Mouse (Mus musculus): Measurements from ENCODE around the gene Aanat. TPM values are rescaled to one million over a fixed set of nuclear protein-coding genes. Genes with fewer than 3 reads are reported as not detected.
"Not testable (repeated sequence)": the region's sequence is repeated elsewhere in the genome, so short reads cannot be mapped to it uniquely, and the experiment has no call there.

Aanat gene
- polyA plus RNA-seq, 3 experiments from 2014 or later, result not detected

DNA sequence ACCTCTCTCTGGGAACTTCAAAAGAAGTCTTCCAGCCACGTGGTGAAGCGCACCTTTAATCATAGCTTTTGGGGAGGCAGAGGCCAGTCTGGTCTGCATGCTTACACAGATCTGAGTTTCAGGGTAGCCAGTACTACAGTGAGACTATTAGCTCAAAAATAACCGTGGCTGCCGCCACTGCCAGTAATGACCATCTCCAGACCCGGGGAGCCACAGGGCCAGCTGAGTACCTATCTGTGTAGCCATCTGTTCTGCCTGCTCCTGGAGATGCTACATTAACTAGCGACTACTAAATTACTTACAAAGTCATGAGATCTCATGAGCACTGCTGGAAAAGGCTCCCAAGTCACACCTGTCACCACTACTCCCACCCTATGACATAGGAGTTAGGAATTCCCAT is 11.2 kb upstream of the Aanat start:
- ATAC-seq, result no peak

DNA sequence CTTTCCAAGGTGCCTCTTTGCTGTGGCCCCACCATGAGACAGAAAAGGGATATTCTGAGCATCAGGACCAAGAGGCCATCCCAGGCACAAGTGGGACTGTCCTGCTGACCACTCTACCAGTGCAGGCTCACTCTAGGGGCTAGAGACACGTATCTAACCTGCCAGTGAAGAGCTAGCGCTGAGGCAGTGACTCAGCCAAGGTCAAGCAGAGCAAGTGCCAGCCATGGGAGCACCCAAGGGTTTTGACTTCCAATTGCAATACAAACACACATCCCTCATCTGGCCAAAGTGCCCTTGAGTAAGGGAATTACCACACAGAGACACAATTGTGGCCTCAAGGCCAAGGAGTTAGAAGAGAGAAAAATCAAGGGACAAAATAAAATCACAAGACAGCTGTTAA is 10.8 kb upstream of the Aanat start:
- ATAC-seq, result no peak

DNA sequence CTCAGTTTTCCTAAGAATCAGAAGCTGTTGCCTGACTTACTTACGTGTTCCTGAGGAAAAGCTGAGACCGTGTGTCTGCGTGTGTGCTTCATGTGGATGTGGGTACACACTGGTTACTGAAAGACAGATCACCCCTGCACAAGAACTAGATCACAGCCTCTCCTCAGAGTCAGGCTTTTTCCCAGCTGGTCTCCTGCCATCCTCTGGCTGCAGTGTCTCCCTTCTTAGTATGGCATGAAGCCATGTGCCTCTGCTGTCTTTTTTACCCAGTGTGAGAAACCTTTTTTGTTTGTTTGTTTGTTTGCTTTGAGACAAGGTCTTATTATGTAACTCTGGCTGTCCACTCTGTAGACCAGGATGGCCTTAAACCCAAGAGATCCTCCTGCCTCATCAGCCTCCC is 7.0 kb upstream of the Aanat start:
- ATAC-seq, result no peak

DNA sequence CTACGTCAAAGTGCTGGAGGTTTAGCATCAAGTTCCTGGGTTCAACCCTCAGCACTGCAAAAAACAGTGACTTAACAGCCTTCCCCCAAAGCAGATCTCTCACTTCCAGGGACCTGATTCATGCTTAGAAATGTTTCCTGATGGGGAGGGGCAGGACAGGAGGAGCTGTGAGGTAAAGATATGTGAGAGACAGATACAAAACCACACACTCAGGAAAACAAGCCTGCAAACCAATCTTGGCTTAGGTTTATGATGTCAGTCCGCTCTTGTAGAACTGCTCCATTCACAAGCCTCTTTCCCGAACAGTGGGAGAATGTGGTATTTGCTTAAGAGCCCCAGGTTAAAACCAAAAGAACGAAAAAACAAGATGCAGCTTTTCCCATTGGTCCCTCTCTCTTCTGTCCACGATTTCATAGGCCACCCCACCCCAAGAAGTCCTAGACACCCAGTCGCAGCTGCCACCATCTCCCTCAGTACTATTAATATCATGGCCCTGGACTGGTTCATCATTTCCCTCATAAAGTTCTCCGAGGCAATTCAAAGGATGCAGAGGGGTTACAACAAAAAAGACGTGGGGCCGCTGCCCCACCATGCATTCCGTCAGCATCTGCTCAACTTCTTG is 6.1 kb upstream of the Aanat start:
- no peak for ATAC-seq

DNA sequence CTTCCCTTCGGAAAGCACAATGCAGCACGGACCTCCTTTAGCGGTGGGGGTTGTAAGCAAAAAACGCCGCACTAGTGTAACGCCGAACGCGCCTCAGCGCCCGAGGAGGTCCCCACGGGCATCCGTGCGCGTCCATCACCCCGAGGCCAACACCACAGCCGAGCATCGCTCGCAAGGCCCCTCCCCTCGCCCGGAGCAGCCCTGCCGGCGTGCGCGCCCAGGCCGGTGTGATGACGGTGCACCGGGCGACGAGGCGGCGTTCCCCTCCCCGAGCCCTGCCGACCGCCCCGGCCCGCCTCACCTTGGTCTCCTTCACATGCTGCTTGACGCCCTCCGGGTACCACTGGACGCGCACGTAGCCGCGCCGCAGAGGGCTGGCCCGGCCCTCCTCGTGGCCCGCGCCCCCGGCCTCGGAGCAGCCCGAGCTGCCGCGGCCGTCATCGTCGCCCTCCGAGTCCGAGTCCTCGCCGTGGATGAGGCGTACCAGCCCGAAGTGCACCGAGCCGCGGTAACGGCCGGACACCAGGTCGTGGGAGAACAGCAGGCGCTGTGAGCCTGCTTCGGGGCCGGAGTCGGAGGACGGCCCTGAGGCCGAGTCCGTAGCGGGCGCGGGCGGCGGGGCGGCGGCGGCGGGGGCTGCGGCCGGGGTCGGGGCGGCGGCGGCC is 5.4 kb upstream of the Aanat start:
- peak; percentile 69 for ATAC-seq

DNA sequence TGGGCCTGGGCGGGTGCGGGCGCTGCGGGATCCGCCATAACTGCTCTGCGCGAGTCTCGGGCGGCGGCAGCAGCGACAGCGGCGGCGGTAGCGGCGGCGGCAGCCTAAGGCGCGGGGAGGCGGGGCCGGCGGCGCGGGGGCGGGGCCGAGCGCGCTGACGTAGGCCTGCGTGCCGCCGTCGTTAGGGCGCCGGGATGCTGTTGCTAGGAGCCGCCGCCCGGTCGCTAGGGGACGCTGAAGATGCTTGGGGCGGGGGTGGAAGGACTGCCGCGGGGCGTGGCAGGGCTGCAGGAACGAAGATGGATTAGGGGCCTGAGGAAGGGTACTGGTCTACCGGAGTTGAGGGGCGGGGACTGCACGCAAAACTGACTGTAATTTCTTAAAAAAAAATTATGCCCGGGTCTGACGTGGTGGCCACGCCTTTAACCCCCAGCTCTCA is 4.8 kb upstream of the Aanat start, which contains the start of gene Ube2o:
Ube2o (minus strand) TSS at position 72 of the 439 bp plus-strand sequence.
- ATAC-seq, result peak; percentile 91

DNA sequence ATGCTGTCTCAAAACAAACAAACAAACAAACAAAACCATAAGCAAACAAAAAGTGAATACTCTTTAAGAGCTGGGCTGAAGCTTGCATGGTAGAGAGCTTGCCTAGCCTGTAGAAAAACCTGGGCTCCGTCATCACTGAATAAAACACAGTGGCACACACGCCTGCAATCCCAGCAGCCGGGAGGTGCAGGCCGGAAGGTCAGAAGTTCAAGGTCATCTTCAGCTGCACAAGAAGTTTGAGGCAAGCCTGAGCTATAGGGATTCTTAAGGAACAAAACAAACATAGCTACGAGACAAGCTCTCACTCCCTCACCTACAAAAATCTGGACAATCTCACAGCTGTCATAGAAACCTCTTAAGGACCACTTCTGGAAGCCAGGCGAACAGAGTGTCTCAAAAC is 550 bp upstream of the Aanat start:
- ATAC-seq, result no peak

DNA sequence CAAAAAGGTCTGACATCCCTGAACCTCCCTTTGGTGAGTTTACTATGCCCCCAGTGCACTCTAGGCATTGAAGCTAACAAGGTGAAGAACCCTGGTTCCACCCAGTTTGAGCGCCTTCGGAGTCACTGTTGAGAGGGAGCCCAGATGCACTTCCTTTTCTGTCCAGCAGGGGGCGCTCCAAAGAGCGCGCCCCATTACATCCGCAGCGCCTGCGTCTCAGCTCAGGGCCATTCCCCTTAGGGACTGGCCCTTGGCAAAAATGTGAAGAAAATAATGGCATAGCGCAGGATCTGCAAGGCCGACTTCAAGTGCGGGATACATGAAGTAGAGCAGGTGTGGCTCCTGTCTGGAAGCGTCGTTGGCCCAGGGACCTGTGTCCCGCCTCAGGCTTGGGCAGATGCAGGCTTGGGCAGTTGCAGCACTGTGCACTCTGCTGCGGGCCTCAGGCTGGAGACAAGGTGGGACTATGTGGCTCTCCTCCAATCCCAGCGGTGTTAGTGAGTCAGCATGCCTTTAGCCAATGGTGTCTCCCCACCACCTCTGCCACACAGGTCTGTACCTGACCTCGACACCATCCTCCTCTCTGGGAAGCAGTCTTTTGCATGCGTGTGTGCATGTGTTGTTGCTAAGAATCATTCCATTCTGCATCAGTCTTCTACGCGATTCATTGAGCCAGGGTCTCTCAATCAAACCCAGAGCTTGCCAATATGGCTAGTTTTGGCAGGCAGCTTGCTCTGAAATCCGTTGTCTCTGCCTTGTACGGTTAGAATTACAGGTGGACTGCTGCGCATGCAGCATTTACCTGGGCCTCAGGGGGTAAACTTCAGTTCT is 784 bp downstream of the Aanat start:
- peak; percentile 64 for ATAC-seq

DNA sequence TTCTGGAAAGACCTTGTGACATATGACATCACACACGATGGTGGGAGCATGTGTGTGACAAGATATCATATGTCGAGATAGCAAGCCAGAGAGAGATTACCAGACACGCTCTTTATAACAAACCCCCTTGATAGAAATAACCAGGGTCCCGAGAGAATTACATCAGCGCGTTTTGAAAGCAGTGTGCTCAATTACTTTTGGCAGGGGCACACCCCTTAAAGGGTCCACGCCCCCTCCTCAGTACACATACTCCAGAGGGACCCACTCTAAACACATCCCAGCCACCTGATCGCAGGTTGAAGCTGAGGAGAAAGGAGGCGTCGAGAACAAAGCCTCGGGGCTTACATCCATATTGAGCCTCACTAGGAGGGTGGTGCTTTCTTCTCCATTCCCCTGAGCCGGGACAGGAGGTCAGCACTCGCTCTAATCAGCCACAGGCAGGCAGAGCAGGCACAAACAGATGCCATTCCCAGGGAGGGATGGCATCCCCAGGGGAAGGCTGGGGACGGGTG is 2.8 kb downstream of the Aanat start:
- no peak for ATAC-seq

DNA sequence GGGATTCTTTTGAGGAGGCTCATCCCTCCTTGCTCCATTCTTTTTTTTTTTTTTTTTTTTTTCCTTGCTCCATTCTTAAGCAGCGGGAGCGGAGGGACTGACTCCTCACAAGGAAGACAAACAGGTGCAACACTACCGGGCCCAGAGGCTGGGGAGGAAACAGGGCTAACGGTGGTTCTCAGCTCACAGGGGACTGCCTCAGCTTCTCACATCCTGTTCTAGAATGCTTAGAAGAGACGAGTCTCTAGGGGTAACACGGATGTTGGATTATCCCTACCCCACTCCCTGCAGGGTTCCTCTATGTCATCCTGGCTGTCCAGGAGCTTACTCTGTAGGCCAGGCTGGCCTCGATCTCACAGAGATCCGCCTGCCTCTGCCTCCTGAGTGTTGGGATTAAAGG is 3.3 kb downstream of the Aanat start:
- ATAC-seq, result no peak

DNA sequence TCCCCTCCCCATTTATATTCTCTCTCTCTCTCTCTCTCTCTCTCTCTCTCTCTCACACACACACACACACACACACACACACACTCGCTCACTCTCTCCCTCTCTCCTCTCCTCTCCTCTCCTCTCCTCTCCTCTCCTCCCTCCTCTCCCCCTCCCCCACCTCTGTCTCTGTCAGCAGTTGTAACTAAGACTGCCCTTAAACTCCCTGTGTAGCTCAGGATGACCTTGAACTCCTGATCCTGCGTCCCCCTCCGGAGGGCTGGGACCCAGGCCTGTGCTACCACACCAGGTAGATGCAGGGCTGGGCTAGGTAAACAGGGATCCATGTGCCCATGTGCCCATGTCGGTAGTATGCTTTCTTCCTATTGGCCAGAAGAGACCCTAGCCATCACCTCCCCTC is 5.4 kb downstream of the Aanat start:
- no peak for ATAC-seq

DNA sequence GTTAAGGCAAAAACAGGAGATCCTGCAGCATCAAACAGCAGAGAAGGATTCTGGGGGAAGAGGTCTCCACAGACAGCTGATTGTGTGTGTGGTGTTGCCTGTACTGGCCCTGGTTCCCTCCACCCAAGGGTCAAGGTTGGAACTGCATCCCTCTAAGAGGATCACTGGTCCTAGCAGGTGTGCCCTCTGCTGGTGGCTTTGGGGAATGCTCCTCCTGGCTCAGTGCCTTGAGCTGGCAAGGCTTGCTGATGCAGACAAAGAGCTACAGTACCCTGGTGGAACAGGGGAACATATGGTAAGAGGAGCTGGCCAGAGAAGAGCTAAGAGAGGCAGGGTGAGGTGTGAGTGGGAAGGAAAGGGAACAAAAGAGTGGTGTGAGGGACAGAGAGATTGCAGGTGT is 6.2 kb downstream of the Aanat start:
- ATAC-seq, result peak; percentile 72

DNA sequence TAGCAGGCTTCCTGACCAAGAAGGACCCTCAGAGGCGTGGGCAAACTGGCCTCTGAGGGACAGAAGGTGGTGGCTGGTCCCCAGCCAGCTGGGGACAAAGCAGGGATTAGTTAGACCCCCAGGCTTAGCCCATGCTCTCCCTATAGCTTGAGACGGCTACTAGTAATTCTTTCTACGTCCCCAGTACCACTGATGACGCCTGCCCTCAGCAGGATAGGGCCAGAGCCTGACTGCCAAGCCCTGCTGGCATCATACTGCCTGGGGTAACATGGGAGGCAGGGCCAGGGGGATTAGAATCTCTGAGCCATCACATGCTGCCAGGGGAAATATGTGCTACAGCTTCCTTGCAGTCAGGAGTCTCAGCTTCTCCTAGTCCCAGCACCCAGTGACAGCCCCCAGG is 7.1 kb downstream of the Aanat start:
- ATAC-seq, result no peak

DNA sequence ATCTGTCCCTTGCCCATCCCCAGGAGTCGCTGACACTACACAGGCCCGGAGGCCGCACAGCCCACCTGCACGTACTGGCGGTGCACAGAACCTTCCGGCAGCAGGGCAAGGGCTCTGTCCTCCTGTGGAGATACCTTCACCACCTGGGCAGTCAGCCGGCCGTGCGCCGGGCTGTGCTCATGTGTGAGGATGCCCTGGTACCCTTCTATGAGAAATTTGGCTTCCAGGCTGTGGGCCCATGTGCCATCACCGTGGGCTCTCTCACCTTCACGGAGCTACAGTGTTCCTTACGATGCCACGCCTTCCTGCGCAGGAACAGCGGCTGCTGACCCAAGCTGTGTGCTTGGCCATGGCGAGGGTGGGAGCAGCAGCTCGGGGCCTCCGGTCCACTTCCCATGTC is 10.5 kb downstream of the Aanat start:
- ATAC-seq, result no peak

DNA sequence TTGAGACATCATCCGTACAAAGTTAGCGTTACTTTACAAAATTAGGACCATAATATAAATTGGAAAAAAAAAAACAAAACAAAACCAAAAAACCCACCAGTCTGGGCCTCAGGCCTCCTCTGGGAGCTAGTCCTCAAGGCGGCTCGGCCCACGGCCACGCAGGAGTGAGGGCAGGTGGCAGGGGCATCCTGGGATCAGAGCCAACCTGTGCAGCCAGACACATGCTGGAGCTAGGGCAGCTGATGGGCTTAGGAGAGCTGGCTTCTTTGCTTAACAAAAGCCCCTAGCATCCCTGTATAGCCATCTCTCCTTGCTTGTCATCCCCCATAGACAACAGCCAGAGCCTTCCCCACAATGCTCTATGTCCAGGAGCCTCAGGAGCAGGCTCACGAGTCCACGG is 12.0 kb downstream of the Aanat start:
- no peak for ATAC-seq

DNA sequence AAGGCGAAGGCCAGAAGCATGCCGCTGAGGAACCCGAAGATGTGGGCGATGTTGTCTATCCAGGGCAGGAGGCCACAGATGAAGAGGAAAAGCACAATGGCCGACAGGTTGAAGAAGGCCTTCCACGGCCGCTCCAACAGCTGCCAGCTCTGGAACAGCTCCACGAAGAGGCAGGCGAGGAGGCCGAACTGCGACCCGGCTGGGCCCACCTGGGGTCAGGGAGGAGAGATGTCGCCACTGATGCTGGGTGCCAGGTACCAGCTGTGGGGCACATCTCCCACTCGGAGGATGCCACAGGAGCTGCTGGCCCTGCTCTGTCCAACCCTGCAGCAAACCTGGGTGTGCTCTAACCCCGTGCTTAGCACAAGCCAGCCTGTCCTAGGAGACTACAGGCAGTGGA is 13.0 kb downstream of the Aanat start:
- ATAC-seq, result no peak

DNA sequence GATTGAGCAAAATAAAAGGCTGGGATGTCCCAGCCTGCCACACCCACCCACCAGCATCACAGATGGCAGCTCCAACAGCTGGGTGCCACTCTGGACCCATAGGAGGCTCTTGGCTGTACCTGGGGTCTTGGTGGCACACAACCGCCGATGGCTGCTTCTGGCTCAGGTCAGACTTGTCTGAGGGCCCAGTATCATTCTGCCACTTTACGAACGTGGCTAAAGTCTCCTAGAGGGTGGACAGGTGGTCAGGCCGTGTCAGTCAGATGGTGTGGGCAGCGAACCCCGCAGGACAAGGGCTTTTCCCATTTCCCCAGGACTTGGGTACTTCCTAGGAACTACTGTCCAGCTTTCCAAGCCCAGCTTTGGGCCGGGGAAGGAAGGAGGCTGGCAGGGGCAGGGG is 14.9 kb downstream of the Aanat start:
- no peak for ATAC-seq

DNA sequence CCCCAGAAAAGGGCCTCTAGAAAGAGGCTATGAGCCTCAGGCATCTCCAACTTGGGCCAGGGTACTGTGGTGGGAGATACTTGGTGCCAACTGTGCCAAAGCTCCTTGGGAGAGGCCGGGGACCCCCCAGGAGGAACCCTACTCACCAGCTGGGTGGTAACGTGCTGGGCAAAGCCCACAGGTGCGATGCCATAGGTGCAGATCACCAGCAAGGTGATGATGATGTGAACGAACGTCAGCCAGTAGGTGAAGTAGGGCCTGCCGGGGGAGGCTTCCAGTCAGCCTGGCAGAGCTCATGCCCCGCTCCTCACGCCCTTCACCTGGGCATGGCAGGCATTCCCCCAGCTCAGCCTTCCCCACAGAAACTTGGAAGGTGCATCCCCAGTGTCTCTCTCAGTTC is 15.8 kb downstream of the Aanat start:
- no peak for ATAC-seq

DNA sequence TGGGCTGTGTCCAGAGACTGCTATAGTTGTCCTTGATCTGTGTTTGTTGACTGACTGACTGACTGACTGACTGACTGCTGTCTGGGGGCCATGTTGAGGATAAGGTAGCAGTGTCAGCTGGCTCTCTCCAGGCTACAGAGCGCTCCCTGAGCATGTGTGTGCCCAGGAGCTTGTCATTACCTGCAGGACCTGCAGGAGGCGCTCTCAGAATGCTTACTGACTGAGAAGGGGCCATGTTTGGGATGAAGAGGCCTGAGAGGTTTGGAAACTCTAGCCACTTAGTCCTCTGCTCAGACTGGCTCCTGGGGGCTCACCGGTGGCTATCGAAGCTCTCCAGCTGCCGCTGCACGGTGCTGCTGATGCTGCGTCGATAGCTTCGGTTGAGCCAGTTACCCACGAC is 17.1 kb downstream of the Aanat start:
- ATAC-seq, result no peak

DNA sequence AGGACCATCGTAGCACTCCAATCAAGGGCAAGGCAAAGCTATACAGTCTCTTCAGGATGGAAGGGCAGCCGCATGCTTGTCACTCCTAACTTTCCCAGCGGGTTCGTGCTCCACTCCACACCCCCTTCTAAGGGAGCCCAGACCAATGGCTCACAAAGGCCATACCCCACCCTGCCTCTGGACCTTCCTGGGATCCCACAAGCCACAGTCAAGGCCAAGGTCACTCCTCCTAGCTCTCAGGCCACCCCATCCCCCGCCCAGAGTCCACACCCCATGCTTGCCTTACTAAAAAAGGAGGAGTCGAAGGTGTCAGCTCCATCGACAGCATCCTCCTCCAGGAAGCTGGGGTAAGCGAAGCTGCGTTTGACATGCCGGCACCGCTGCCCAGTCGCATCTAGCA is 17.9 kb downstream of the Aanat start:
- no peak for ATAC-seq

DNA sequence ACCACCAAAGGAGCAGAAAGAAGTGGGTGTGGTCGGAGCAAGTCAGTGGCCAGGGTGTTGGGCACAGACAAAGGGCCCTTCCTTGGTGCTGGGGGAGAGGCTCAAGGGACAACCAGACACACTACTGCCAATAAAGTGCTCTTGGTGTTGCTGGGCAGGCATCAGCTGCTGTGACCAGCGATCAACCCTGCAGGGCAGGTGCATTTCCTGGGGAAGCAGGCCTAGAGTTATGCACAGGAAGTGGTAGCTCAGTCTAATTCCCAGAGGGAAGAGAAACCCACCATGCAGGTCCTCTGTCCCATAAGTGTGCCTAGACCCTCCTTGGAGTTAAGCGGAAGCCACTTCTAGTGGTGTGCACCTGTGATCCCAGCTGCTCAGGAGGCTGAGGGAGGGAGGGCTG is 21.5 kb downstream of the Aanat start:
- no peak for ATAC-seq

DNA sequence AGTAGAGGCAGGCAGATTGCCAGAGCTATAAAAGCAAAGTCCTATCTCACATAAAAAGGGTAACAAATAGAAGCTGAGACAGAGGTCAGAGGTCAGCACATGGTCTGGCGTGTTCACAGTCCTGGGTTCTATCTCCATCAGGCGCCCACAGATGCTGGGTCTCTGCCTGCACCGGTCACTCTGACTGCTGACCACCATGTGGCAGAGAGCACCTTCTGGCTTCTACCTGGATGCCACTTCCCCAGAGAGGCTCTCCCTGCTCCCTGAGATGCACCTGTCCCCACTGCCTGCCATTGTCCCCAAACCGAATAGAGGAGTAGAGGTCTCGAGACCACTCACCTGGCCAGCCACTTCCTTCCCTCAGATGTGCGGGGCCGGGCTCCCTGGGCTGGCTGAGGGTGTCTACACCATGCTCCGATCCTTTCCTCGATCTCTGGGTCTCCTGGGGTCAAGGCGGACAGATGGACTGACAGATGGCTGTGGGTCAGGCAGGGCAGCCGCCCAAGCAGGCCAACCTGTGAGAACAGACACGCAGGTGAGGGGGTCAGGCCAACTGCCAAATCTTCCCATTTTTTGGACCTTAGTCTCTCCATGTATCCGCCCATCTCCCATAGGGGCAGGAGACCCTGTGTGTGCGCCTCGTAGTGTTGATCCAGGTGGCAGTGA is 23.9 kb downstream of the Aanat start:
- no peak for ATAC-seq

DNA sequence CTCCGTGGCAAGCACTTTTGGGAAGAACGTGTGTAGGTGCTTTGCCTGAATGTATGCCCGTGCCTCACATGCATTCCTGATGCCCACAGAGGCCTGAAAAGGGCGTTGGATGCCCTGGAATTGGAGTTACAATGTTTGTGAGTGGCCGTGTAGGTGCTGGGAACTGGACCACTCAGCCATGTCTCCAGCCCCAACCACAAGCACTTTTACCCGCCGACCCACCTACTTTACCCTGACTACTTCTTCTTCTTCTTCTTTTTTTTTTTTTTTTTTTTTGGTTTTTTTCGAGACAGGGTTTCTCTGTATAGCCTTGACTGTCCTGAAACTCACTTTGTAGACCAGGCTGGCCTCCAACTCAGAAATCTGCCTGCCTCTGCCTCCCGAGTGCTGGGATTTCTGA is 24.9 kb downstream of the Aanat start:
- not testable (repeated sequence) for ATAC-seq

All from inflammation-experienced regulatory T-cells, adult 6 months (primary cell).